Mouse (Mus musculus) liver, embryonic 14.5 days (tissue): ENCODE measurements around the gene Acvr1b. TPM values are rescaled to one million over a fixed set of nuclear protein-coding genes. Genes with fewer than 3 reads are reported as not detected.

Experiments used
- ATAC-seq: fragments of 200-750 bp; cut with Nextera tagmentation; 2 replicates; pipeline ENCODE4 v1.8.0; 2017; ENCODE audit warnings: moderate number of reproducible peaks, mild to moderate bottlenecking, moderate library complexity; ENCODE audit not compliant: insufficient read depth
- DNase-seq, 3 experiments: peaks; one replicate each; pipeline ENCODE4 v3.0.0-alpha.2; 2012 to 2013; ENCODE audit warnings: low read depth in 3 of 3, low spot score in 3 of 3
- H3K27ac ChIP-seq: fragments of 300-500 bp; sonication (generic); 2 replicates; pipeline ENCODE4 v1.5.1; 2014; ENCODE audit warnings: moderate library complexity, mild to moderate bottlenecking, control low read depth, inconsistent platforms
- H3K27me3 ChIP-seq: fragments of 300-500 bp; sonication (generic); 2 replicates; pipeline ENCODE4 v1.6.1; 2014; ENCODE audit warnings: mild to moderate bottlenecking, low read length, moderate library complexity; ENCODE audit not compliant: control insufficient read depth, insufficient read depth
- H3K36me3 ChIP-seq: fragments of 300-500 bp; sonication (generic); replicated peaks from 2 replicates; pipeline ENCODE4 v1.6.1; 2014; ENCODE audit warnings: low read depth; ENCODE audit not compliant: control insufficient read depth, insufficient read depth
- H3K4me1 ChIP-seq, 2 experiments: fragments of 200-500 bp in 1 of 2; fragments of 300-500 bp in 1 of 2; sonication (generic) in 1 of 2; replicated peaks; 2 replicates each; pipeline ENCODE4 v1.6.1; 2012 to 2014; ENCODE audit warnings: antibody characterized with exemption in 1 of 2, inconsistent platforms in 1 of 2, low read length in 1 of 2; ENCODE audit not compliant: control insufficient read depth in 2 of 2, insufficient read depth in 2 of 2
- H3K4me2 ChIP-seq: fragments of 300-500 bp; sonication (generic); 2 replicates; pipeline ENCODE4 v1.6.1; 2014; ENCODE audit warnings: low read depth, mild to moderate bottlenecking, control low read depth, moderate library complexity
- H3K4me3 ChIP-seq, 2 experiments: fragments of 200-500 bp in 1 of 2; fragments of 300-500 bp in 1 of 2; sonication (generic) in 1 of 2; 2 replicates each; pipeline ENCODE4 v1.5.1; 2012 to 2014; ENCODE audit warnings: low read depth in 2 of 2, low read length in 2 of 2, mild to moderate bottlenecking in 2 of 2, control low read depth in 1 of 2, inconsistent platforms in 1 of 2, moderate library complexity in 1 of 2; ENCODE audit not compliant: insufficient read depth in 1 of 2
- H3K9ac ChIP-seq: fragments of 300-500 bp; sonication (generic); replicated peaks from 2 replicates; pipeline ENCODE4 v1.6.1; 2014; ENCODE audit warnings: mild to moderate bottlenecking, control low read depth, moderate library complexity
- H3K9me3 ChIP-seq: fragments of 300-500 bp; sonication (generic); 2 replicates; pipeline ENCODE4 v1.6.1; 2016; ENCODE audit warnings: low read length, mixed read lengths; ENCODE audit not compliant: control insufficient read depth
- CTCF ChIP-seq: IDR thresholded peaks from 2 replicates; pipeline ENCODE4 v1.5.1; 2016; ENCODE audit warnings: antibody characterized with exemption, low read depth, control low read depth
- EP300 ChIP-seq: IDR thresholded peaks from 2 replicates; pipeline ENCODE4 v1.6.1; 2016; ENCODE audit warnings: antibody characterized with exemption, low read depth
- WGBS: fragments of 180-500 bp; shearing (Covaris S2); extraction: QIAGEN DNeasy Blood & Tissue Kit; methylation state at CpG from one replicate; pipeline ENCODE4 v1.1.7; 2014; ENCODE audit not compliant: insufficient replicate concordance; 5-methylcytosine and 5-hydroxymethylcytosine counted together
- polyA plus RNA-seq, 2 experiments: library from polyadenylated mRNA; depleted of rRNA in 1 of 2; stranded (reverse) in 1 of 2; unstranded in 1 of 2; fragments of >200 nt; fragmentation: Nextera tagmentation in 1 of 2; extraction: Ambion mirVana in 1 of 2; gene quantifications; 2 replicates each; pipeline versions ENCODE4 v1.2.1 to v1.2.3; 2012 to 2014

The Acvr1b gene
- polyA plus RNA-seq, 2 experiments, result 1.3 to 3.2 TPM

DNA sequence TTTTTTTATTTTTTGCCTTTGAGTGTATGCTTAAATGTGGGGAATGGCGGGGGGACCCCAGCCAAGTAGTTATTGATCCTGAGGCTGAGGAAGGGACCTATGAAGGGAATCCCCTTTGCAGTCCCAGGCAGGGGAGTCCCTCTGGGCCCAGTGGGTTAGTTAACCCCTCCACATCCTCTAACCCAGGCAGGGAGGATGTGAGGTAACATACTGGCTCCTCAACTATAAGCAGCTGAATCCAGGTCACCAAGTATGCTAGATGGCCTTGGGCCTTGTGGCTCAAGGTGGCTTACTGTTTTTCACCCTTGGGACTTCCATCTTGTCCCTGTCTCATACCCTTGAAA, 73.3 kb downstream of the Acvr1b start:
- Histone ChIP-seq H3K4me3 (no peak overlapping the region), H3K9me3 (no peaks in the 10 kb centered on the region), H3K27ac (no peak overlapping the region), H3K27me3 (no peaks in the 10 kb centered on the region), H3K4me1 (peaks cover 0 to 13% of the 10 kb centered on the region in 2 experiments; a peak in 2 of 4 replicates), H3K9ac (no peak overlapping the region), H3K36me3 (no peaks in the 10 kb centered on the region), H3K4me2 (no peak overlapping the region)
- TF ChIP-seq EP300, result no peak
- TF ChIP-seq CTCF, result no peak
- WGBS, result 62% methylated on average over 1 of the region's 1 CpGs
- no peak for ATAC-seq
- no peak for DNase-seq

DNA sequence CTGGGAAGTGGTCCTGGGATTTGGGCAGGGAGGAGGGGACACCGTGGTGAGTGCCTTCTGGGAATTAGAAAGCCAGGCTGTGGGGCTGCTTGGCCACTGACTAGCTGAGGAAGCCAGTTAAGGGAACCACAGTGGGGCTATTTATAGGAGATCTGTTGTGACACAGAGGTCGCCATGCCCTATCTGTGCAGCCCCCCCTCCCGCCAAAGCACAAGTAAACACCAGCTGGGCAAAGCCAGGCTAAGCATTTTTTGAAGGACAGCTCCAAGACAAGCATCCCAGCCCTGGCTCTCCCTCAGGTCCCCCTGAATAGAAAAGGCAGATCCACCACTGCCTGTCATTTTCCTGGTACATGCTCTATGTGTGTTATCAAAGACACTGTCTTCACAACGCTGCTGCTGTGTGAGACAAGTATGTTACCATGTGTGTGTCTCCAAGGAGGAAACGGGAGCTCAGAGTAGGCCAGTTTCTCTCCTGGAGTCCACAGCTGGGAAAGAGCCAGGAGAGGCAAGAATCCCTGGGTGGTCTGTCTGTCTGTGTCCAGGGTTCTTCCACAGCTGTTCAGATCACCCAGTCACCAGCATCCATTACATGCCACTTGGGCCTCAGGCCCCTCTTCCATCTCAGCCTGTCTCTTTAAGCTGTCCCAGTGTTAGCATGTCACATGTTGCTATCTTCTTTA, 74.3 kb downstream of the Acvr1b start:
- H3K4me3 ChIP-seq, result no peak overlapping the region
- no peaks in the 10 kb centered on the region for H3K9me3 ChIP-seq
- 25% methylated on average over 5 of the region's 5 CpGs for WGBS
- ATAC-seq (no peak), DNase-seq (no peak)
- no peak overlapping the region for H3K9ac ChIP-seq
- H3K4me2 ChIP-seq, result no peak overlapping the region
- H3K4me1 ChIP-seq, result peaks cover 0 to 13% of the 10 kb centered on the region in 2 experiments; a peak in 2 of 4 replicates
- no peak overlapping the region for H3K27ac ChIP-seq
- H3K27me3 ChIP-seq, result 0 out of 2 replicates have a peak, but pooled peaks cover under 1% of the 10 kb centered on the region
- H3K36me3 ChIP-seq, result no peaks in the 10 kb centered on the region
- TF ChIP-seq EP300, result no peak
- no peak for TF ChIP-seq CTCF

DNA sequence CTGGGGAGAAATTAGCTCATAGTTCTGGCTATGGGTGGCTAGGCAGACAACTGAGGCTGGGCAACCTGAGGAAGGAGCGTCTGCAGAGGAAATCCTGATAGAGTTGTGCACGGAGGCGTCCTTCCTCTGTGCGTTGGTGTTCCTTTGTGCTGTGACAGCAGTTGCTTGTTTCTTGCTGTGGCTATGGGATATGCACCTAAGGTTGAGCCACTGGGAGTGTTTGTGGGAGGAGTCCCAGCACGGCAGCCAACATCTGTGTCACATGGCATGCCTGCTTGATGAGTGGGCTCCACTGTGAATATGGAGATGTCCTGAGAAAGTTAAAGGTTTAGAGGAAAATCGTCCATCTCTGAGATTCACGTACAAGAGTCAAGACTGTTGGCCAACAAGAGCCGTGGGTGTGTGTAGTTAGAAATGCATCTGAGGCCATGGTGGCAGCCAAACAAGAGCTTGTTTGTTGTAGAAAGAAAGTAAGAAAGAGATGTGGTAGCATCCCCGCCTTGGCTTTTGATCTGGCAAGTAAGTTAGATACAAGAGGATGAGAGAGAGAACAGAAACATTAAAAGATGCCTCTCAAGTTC, 76.4 kb downstream of the Acvr1b start:
- WGBS, result 40% methylated on average over 9 of the region's 9 CpGs
- TF ChIP-seq EP300 (no peak), CTCF (no peak)
- no peak for ATAC-seq
- no peak overlapping the region for H3K9ac ChIP-seq
- peaks cover 0 to 15% of the 10 kb centered on the region in 2 experiments; a peak in 2 of 4 replicates for H3K4me1 ChIP-seq
- peaks cover 18% of the 10 kb centered on the region for H3K27me3 ChIP-seq
- no peaks in the 10 kb centered on the region for H3K36me3 ChIP-seq
- H3K27ac ChIP-seq, result no peak overlapping the region
- no peak overlapping the region for H3K4me3 ChIP-seq
- no peaks in the 10 kb centered on the region for H3K9me3 ChIP-seq
- H3K4me2 ChIP-seq, result no peak overlapping the region
- no peak for DNase-seq

DNA sequence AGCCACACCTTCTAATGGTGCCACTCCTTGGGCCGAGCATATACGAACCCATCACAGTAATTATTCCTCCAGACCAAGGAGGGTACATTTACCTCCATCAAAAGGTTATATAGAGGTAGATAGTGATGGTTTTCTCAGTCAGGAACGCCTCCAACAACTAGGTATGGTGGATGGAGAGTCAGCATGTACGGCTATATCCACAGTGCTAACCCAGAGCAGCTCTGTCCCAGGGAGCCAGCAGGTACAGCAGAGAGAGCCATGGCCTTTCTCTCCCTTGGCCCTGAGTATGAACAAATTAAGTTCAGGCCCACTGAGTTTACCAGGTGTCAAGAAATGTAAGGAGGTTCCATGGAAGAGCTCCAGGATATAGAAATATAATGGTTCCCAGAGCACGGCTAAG, 78.1 kb downstream of the Acvr1b start:
- Histone ChIP-seq H3K4me1 (peaks cover 0 to 9% of the 10 kb centered on the region in 2 experiments; a peak in 2 of 4 replicates), H3K4me3 (no peak overlapping the region), H3K4me2 (no peak overlapping the region), H3K27me3 (peaks cover 18% of the 10 kb centered on the region), H3K9me3 (no peaks in the 10 kb centered on the region), H3K9ac (no peak overlapping the region), H3K27ac (no peak overlapping the region), H3K36me3 (no peaks in the 10 kb centered on the region)
- DNase-seq (no peak), ATAC-seq (no peak)
- TF ChIP-seq CTCF (no peak), EP300 (no peak)
- 58% methylated on average over 5 of the region's 5 CpGs for WGBS

DNA sequence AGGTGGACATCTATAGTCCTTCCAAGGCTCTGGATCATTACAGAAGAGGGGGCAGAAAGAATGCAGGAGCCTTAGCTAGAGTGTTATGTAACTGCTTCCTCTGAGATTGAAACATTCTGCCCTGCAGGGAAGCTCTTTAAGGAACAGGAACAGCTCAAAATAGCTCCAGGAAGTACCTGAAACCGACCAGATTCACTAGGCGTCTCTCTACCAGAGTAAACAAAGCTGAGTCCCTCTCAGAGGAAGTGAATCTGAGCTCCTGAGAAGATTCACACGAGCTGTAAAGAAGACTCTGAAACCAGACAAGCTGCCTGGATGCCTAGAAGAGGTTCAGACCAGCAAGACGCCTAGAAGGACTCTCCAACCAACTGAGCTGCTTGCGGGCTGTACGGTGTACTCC, 78.7 kb downstream of the Acvr1b start:
- H3K4me2 ChIP-seq, result no peak overlapping the region
- peaks cover 0 to 5% of the 10 kb centered on the region in 2 experiments; a peak in 1 of 4 replicates for H3K4me1 ChIP-seq
- TF ChIP-seq CTCF (no peak), EP300 (no peak)
- no peaks in the 10 kb centered on the region for H3K9me3 ChIP-seq
- no peak overlapping the region for H3K27ac ChIP-seq
- ATAC-seq (no peak), DNase-seq (no peak)
- no peaks in the 10 kb centered on the region for H3K36me3 ChIP-seq
- WGBS, result 44% methylated on average over 6 of the region's 6 CpGs
- H3K4me3 ChIP-seq, result no peak overlapping the region
- peaks cover 18% of the 10 kb centered on the region for H3K27me3 ChIP-seq
- H3K9ac ChIP-seq, result no peak overlapping the region
